Mouse (Mus musculus): ENCODE data around the gene Myh11. TPM values are rescaled to one million over a fixed set of nuclear protein-coding genes. Genes with fewer than 3 reads are reported as not detected.

Myh11 gene
- polyA plus RNA-seq, 1 experiment from 2014 or later = 0.02 TPM

DNA sequence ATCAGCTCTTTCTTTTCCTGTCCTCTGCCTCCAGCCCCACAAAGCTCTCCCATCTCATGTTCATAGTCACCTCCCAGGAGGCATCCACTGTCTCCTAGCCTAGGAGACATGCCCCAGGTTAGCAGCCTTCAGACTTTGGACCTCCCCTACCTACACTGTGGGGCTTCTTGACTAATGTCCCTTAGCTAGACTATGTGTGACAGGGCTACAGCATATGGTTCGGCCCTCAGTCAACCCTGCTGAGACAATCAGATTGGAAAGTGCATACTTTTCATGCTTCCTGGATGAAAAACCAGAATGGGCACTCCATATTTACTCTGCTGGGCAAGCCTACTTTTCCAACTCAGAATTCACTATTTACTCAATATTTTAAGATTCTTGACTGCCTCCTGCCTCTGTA, 28.8 kb downstream of the Myh11 start:
- Histone ChIP-seq H3K9me3 (replicated peaks) (no peaks in the 10 kb centered on the region), H3K27ac (replicated peaks) (no peak overlapping the region), H3K4me3 (no peak overlapping the region), H3K4me1 (no peaks in the 10 kb centered on the region), H3K36me3 (no peaks in the 10 kb centered on the region), H3K27me3 (ENCODE audit: low read depth, poor library complexity, severe bottlenecking) (no peaks in the 10 kb centered on the region)
- DNase-seq (ENCODE audit: low spot score) = no peak
- WGBS = 87% methylated on average over 1 of the region's 1 CpGs

DNA sequence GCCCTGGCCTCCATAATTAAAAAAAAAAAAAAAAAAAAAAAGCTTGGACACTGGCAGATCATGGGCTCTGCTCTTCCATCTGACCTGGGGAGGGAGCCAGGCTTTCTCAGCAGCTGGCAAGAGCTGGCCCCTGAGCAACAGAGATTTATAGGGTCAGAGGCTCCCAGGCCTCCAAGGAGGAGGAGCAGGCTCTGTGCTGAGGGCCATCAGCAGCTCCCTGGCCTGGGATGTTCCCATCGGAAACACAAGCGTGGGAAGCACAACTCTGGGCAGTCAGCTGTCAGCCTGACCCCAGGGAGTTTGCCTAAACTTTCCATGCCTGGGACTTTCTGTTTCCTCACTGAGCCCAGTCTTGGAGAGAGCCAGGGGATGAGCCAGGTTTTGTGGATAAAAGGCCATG, 32.3 kb downstream of the Myh11 start:
- no peak overlapping the region for H3K4me3 ChIP-seq
- H3K27ac ChIP-seq (replicated peaks) = no peak overlapping the region
- no peaks in the 10 kb centered on the region for H3K9me3 ChIP-seq (replicated peaks)
- no peaks in the 10 kb centered on the region for H3K4me1 ChIP-seq
- no peaks in the 10 kb centered on the region for H3K36me3 ChIP-seq
- no peak for DNase-seq (ENCODE audit: low spot score)
- WGBS = 67% methylated on average over 2 of the region's 2 CpGs
- H3K27me3 ChIP-seq (ENCODE audit: low read depth, poor library complexity, severe bottlenecking) = no peaks in the 10 kb centered on the region

DNA sequence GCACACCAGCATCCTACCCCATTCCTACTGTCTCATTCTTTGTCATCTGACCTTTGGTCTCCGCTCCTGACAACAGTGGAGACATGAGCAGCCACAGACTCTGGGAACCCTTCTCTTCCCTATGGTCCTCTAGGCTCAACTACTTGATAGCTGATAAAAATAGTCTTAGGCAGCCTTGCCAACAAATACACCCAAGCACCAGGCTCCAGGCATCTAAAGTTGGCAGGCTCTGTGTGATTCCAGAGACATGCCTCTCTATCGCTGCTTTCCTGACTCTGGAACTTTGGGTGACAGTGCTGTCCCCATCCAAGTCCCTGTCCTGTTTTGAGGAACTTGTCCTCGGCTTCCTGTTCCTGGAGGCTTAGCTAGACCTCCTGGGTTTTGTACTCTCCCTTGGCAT, 37.6 kb downstream of the Myh11 start:
- no peaks in the 10 kb centered on the region for H3K4me1 ChIP-seq

DNA sequence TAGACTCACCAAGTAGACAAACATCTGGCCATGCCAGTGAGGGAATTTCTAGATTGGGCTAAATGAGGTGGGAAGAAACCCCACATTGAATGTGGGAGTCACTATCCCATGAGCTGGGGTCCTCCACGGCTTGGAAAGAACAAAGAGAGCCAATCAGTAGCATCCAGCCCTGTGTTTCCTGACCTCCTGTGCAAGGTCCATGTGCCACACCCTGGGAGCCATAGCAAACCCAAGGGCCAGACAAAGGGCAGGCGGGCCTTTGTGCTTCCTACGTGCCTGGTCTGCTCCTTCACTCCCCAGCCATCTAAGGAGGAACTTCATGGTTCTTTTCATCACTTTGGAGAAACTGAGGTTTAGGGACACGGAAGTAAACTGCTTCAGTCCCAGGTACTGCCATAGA, 38.3 kb downstream of the Myh11 start:
- no peak for DNase-seq (ENCODE audit: low spot score)
- no peaks in the 10 kb centered on the region for H3K9me3 ChIP-seq (replicated peaks)
- 90% methylated on average over 4 of the region's 4 CpGs for WGBS
- H3K36me3 ChIP-seq = no peaks in the 10 kb centered on the region
- H3K4me3 ChIP-seq = no peak overlapping the region
- H3K27me3 ChIP-seq (ENCODE audit: low read depth, poor library complexity, severe bottlenecking) = no peaks in the 10 kb centered on the region
- H3K4me1 ChIP-seq = no peaks in the 10 kb centered on the region
- no peak overlapping the region for H3K27ac ChIP-seq (replicated peaks)

More for the DNA sequence above, 37.6 kb downstream of the Myh11 start:
- Histone ChIP-seq H3K27me3 (ENCODE audit: low read depth, poor library complexity, severe bottlenecking) (no peaks in the 10 kb centered on the region), H3K36me3 (no peaks in the 10 kb centered on the region), H3K4me3 (no peak overlapping the region), H3K9me3 (replicated peaks) (no peaks in the 10 kb centered on the region), H3K27ac (replicated peaks) (no peak overlapping the region)
- no peak for DNase-seq (ENCODE audit: low spot score)
- WGBS = 79% methylated on average over 3 of the region's 3 CpGs

DNA sequence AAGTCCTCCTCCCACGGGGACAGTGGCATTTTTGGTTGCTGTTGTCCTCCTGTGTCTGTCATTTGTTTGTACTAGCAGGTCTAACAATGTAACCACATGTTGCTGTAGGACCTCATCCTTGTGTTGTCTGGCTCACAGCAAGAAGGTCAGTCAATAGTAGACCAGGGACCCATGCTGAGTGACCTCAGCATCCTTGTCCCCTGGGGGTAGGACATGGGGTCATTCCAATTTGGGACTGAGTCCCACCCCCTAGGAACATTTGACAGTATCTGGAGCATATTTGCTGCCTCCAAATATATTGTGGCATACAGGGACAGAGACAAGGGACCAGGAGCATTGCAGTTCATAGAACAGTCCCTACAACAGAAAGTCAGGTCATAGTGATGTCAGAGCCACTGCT, 41.3 kb downstream of the Myh11 start:
- no peak for DNase-seq (ENCODE audit: low spot score)
- no peaks in the 10 kb centered on the region for H3K4me1 ChIP-seq
- 63% methylated on average over 1 of the region's 1 CpGs for WGBS
- no peaks in the 10 kb centered on the region for H3K27me3 ChIP-seq (ENCODE audit: low read depth, poor library complexity, severe bottlenecking)
- H3K4me3 ChIP-seq = no peak overlapping the region
- H3K27ac ChIP-seq (replicated peaks) = no peak overlapping the region
- no peaks in the 10 kb centered on the region for H3K9me3 ChIP-seq (replicated peaks)
- H3K36me3 ChIP-seq = no peaks in the 10 kb centered on the region

DNA sequence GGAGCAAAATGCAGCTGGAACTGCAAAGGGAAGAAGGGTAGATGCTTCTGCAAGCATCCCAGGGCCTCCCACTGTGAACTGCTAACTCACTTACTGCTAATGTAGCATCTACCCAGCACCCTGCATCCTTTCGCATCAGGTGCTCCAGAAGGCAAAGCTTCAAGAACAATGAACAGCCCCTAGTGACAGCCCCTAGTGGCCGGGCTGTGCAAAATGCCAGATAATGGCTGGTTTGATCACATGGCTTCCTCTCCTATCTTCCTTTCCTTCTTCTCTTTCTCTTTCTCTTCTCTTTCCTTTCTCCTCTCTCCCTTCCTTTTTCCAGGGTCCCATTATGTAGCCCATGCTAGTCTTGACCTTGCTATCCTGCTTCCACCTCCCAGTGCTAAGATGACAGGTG, 48.6 kb downstream of the Myh11 start:
- Histone ChIP-seq H3K27me3 (ENCODE audit: low read depth, poor library complexity, severe bottlenecking) (no peaks in the 10 kb centered on the region), H3K9me3 (replicated peaks) (no peaks in the 10 kb centered on the region), H3K4me1 (no peaks in the 10 kb centered on the region), H3K27ac (replicated peaks) (no peak overlapping the region), H3K4me3 (no peak overlapping the region), H3K36me3 (no peaks in the 10 kb centered on the region)
- 31% methylated on average over 2 of the region's 2 CpGs for WGBS
- DNase-seq (ENCODE audit: low spot score) = peak; percentile 19

DNA sequence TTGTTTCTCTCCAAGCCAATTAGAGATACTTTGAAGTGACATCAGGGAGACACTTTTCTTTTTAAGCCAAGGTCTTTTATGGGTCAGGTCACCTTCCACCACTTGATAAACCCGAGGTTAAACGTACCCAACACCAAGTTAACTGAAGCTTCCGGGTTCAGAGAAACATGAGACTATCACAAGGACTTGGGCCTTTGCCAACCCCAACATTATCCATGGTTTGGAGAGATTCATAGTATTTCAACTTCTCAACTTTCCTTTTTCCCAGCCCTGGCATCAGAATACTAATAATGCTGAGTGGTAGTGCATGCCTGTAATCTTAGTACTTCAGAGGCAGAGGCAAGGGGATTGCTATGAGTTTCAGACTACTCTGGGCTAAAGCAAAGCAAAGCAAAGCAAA, 49.1 kb downstream of the Myh11 start:
- 88% methylated on average over 3 of the region's 3 CpGs for WGBS
- H3K4me1 ChIP-seq = no peaks in the 10 kb centered on the region
- no peak for DNase-seq (ENCODE audit: low spot score)

DNA sequence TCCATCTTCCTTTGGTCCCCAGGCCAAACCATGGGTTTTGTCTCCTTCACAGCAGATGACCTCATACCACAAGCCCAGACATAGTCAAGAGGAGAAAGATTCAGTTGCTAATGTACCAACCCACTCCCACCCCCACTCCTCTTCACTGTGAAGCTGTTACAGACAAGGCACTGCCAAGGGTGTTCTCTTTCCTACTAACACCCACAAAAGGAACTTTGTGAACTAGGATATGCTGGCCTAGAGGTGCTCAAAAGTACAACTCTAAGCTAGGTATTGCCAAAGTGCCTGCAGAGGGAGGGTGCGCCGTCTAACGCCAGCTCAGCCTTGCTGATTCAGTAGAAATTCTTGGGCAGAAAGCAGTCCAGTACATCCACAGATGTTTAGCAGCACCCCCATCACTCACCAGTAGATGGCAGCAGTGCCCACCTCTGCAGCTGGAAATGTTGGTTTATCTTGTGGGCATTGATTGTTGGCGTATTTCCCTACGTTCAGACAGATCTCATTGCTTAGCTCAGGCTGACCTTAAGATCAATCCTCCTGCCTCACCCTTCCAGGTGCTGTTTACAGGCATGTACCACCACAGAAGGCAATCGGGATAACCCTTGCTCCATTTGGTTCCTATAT, 54.0 kb downstream of the Myh11 start:
- DNase-seq (ENCODE audit: low spot score) = peak; percentile 71
- Histone ChIP-seq H3K9me3 (replicated peaks) (no peaks in the 10 kb centered on the region), H3K27me3 (ENCODE audit: low read depth, poor library complexity, severe bottlenecking) (no peaks in the 10 kb centered on the region), H3K27ac (replicated peaks) (no peak overlapping the region), H3K36me3 (no peaks in the 10 kb centered on the region), H3K4me3 (no peak overlapping the region), H3K4me1 (no peaks in the 10 kb centered on the region)
- 39% methylated on average over 6 of the region's 6 CpGs for WGBS

More for the DNA sequence above, 49.1 kb downstream of the Myh11 start:
- H3K36me3 ChIP-seq = no peaks in the 10 kb centered on the region
- no peaks in the 10 kb centered on the region for H3K9me3 ChIP-seq (replicated peaks)
- H3K27me3 ChIP-seq (ENCODE audit: low read depth, poor library complexity, severe bottlenecking) = no peaks in the 10 kb centered on the region
- no peak overlapping the region for H3K27ac ChIP-seq (replicated peaks)
- no peak overlapping the region for H3K4me3 ChIP-seq

DNA sequence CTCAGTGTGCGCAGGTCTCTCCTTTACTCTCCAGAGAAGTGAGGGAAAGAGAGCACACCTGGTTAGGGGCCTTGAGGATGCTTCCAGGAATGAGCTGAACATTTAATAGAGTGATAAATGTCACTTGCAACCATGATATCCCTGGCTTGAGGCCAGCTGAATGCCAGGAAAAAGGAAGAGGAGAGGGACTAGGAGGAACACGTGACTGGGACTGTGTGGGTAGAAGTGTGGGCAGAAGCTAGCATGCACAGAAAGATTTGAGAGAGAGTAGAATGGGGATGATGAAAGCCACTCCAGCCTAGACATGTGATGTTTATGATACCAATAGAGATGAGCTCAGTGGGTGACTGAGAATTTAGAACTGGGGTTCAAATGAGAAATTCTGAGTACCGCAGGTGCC, 76.0 kb downstream of the Myh11 start:
- no peak for DNase-seq (ENCODE audit: low spot score)
- Histone ChIP-seq H3K27ac (replicated peaks) (no peak overlapping the region), H3K36me3 (no peaks in the 10 kb centered on the region), H3K9me3 (replicated peaks) (no peaks in the 10 kb centered on the region), H3K4me1 (no peaks in the 10 kb centered on the region), H3K27me3 (ENCODE audit: low read depth, poor library complexity, severe bottlenecking) (no peaks in the 10 kb centered on the region), H3K4me3 (no peak overlapping the region)
- WGBS = 86% methylated on average over 3 of the region's 3 CpGs

DNA sequence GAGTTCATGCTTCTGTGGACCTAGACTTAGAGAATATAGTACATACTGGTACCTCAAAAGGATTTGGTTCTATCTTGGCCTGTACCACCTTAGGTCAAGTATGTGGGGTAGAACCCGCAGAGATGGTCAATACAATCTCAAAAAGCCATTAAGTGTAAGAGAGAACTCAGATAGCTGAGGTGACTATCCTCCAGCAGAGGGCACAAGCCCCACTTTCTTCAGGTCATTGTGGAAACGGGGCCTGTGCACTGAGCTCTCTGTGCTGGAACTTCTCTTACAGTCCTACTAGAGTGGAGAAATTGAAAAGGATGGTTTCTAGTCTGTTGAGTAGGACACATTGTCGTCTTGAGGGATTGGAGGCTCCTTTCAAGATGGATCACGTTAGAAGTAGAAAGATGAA, 92.4 kb downstream of the Myh11 start:
- H3K4me1 ChIP-seq = peaks cover 10% of the 10 kb centered on the region
- H3K27me3 ChIP-seq (ENCODE audit: low read depth, poor library complexity, severe bottlenecking) = no peaks in the 10 kb centered on the region
- no peak for DNase-seq (ENCODE audit: low spot score)
- H3K4me3 ChIP-seq = no peak overlapping the region
- no peak overlapping the region for H3K27ac ChIP-seq (replicated peaks)
- no peaks in the 10 kb centered on the region for H3K9me3 ChIP-seq (replicated peaks)
- WGBS = 78% methylated on average over 4 of the region's 4 CpGs
- H3K36me3 ChIP-seq = no peaks in the 10 kb centered on the region

DNA sequence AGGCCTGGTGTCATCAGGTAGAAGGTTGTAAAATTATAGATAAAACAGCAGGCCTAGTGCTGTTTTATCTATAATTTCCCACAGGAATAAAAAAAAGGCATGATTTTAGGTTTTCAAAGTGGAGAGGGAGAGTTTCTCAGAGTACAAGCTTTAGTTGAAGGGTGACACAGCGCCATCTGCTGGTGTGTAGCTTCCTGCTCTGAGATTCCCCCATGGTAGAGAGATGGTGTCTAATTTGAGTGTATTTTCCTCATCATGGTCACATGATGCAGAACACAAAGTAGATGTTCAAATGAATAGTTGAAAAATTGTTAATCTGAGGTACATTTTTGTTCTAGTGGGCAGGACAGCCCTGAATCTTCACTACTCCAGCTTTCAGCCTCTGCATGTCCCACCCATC, 95.7 kb downstream of the Myh11 start:
- Histone ChIP-seq H3K9me3 (replicated peaks) (no peaks in the 10 kb centered on the region), H3K4me3 (no peak overlapping the region), H3K4me1 (peaks cover 17% of the 10 kb centered on the region), H3K27me3 (ENCODE audit: low read depth, poor library complexity, severe bottlenecking) (no peaks in the 10 kb centered on the region), H3K27ac (replicated peaks) (no peak overlapping the region), H3K36me3 (peaks cover 33% of the 10 kb centered on the region)
- DNase-seq (ENCODE audit: low spot score) = peak; percentile 21
- WGBS = 32% methylated on average over 1 of the region's 1 CpGs

DNA sequence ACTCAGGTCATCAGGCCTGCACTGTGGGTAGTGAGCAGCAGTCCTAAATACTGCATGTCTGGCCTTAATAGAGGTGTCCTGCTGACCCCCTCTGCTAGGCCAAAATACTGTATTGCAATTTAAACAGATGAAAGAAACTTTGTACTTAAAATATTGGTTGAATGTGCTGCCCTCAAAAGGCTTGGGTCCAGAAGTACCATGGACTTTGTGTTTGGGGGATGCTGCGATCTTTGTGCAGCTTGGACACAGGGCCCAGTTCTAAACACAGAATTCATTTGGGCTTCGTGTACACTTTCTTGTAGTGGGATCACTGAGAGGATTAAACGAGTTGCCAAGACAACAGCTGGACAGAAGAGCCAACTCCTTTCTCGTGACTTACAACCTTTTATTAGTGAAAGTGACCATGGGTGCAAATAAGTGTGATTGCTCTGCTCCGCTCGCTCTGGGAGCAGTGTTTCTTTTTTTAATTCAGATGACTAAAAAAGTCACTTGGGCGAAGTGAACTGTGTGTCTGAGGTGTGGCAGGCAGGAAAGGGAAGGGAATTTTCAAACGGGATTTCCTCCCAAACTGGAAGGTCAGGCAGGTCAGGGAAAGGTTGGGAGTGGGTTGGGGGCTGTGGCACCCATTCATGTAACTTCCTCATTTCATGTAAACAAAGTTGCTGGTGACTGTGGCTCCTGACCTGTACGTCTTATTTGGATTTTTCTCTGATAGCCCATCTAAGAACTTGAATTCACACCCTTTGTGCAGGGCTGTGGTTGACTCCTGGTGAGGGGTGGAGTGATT, 96.8 kb downstream of the Myh11 start:
- no peaks in the 10 kb centered on the region for H3K27me3 ChIP-seq (ENCODE audit: low read depth, poor library complexity, severe bottlenecking)
- no peak overlapping the region for H3K27ac ChIP-seq (replicated peaks)
- no peak overlapping the region for H3K4me3 ChIP-seq
- H3K36me3 ChIP-seq = peaks cover 44% of the 10 kb centered on the region
- DNase-seq (ENCODE audit: low spot score) = peak; percentile 20
- no peaks in the 10 kb centered on the region for H3K9me3 ChIP-seq (replicated peaks)
- peaks cover 17% of the 10 kb centered on the region for H3K4me1 ChIP-seq
- WGBS = 55% methylated on average over 9 of the region's 9 CpGs

DNA sequence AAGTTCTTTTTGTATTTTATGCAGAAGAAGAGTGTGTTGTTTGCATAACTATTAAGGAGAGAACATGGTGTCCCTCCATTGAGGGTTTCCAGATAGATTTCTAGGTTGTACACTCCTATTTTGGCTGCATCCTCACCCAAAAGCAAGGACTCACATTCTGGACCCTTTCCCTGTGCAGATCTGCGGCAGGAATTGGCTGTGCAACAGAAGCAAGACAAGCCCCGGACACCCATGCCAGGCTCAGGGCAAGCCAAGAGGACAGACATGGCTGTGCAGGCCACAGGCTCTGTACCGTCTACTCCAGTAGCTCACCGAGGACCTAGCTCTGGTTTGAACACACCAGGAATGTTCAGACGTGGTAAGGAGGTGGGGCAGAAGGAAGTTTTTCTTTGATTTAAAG, 105.7 kb downstream of the Myh11 start:
- Histone ChIP-seq H3K9me3 (replicated peaks) (no peaks in the 10 kb centered on the region), H3K36me3 (peaks cover 100% of the 10 kb centered on the region), H3K27ac (replicated peaks) (no peak overlapping the region), H3K4me3 (no peak overlapping the region), H3K27me3 (ENCODE audit: low read depth, poor library complexity, severe bottlenecking) (no peaks in the 10 kb centered on the region), H3K4me1 (no peaks in the 10 kb centered on the region)
- WGBS = 97% methylated on average over 5 of the region's 5 CpGs
- no peak for DNase-seq (ENCODE audit: low spot score)

All from midbrain, embryonic 10.5 days (tissue).